Mouse (Mus musculus): ENCODE results near the gene Klk8.

The Klk8 gene

GRCm38 (mm10) chr7:43797333-43797769 is at the start of gene Klk8:
Gene Klk8, plus strand, starts transcription at chr7:43797577.
- DNase-seq (ENCODE audit: low spot score in 2 of 2), result peak in 1 of 2 experiments; percentile 4

GRCm38 (mm10) chr7:43747788-43748187 is 49.6 kb upstream of the Klk8 start:
- DNase-seq (ENCODE audit: low spot score in 2 of 2), result no peak

- DNase-seq (ENCODE audit: low spot score in 2 of 2), result no peak
These were observed 44.6 kb upstream of the Klk8 start for GRCm38 (mm10) chr7:43752806-43753205.

- no peak for DNase-seq (ENCODE audit: low spot score in 2 of 2)
These were observed 30.9 kb upstream of the Klk8 start for GRCm38 (mm10) chr7:43766484-43766883.

- DNase-seq (ENCODE audit: low spot score in 2 of 2), result no peak
These were observed 28.8 kb upstream of the Klk8 start, which contains the start of gene Klk12 for GRCm38 (mm10) chr7:43768597-43768996. Gene Klk12, plus strand, starts transcription at chr7:43768897.

- no peak for DNase-seq (ENCODE audit: low spot score in 2 of 2)
These were observed 27.7 kb upstream of the Klk8 start for GRCm38 (mm10) chr7:43769636-43770035.

- DNase-seq (ENCODE audit: low spot score in 2 of 2), result no peak
These were observed 26.7 kb upstream of the Klk8 start for GRCm38 (mm10) chr7:43770701-43771100.

- no peak for DNase-seq (ENCODE audit: low spot score in 2 of 2)
These were observed 25.5 kb upstream of the Klk8 start for GRCm38 (mm10) chr7:43771916-43772315.

GRCm38 (mm10) chr7:43772901-43773300 is 24.5 kb upstream of the Klk8 start:
- DNase-seq (ENCODE audit: low spot score in 2 of 2), result no peak

GRCm38 (mm10) chr7:43774364-43774763 is 23.0 kb upstream of the Klk8 start, which contains the start of gene Klk11:
Gene Klk11, plus strand, starts transcription at chr7:43774604.
- no peak for DNase-seq (ENCODE audit: low spot score in 2 of 2)

- no peak for DNase-seq (ENCODE audit: low spot score in 2 of 2)
These were observed 22.6 kb upstream of the Klk8 start for GRCm38 (mm10) chr7:43774802-43775201.

- peak in 1 of 2 experiments; percentile 0 for DNase-seq (ENCODE audit: low spot score in 2 of 2)
These were observed 21.9 kb upstream of the Klk8 start for GRCm38 (mm10) chr7:43775311-43776057.

- DNase-seq (ENCODE audit: low spot score in 2 of 2), result no peak
These were observed 20.9 kb upstream of the Klk8 start for GRCm38 (mm10) chr7:43776506-43776905.

- DNase-seq (ENCODE audit: low spot score in 2 of 2), result peak in 1 of 2 experiments; percentile 0
These were observed 20.0 kb upstream of the Klk8 start for GRCm38 (mm10) chr7:43777423-43777822.

- DNase-seq (ENCODE audit: low spot score in 2 of 2), result no peak
These were observed 19.0 kb upstream of the Klk8 start for GRCm38 (mm10) chr7:43778176-43778970.

GRCm38 (mm10) chr7:43780241-43780640 is 17.1 kb upstream of the Klk8 start:
- no peak for DNase-seq (ENCODE audit: low spot score in 2 of 2)

GRCm38 (mm10) chr7:43780746-43781145 is 16.6 kb upstream of the Klk8 start, which contains the start of gene Klk10:
Gene Klk10, plus strand, starts transcription at chr7:43781035.
- DNase-seq (ENCODE audit: low spot score in 2 of 2), result no peak

GRCm38 (mm10) chr7:43781541-43781940 is 15.8 kb upstream of the Klk8 start:
- no peak for DNase-seq (ENCODE audit: low spot score in 2 of 2)

GRCm38 (mm10) chr7:43782275-43783265 is 14.8 kb upstream of the Klk8 start:
- DNase-seq (ENCODE audit: low spot score in 2 of 2), result peak; percentile 29 to 56

GRCm38 (mm10) chr7:43785286-43785685 is 12.1 kb upstream of the Klk8 start:
- DNase-seq (ENCODE audit: low spot score in 2 of 2), result no peak

GRCm38 (mm10) chr7:43788096-43788495 is 9.3 kb upstream of the Klk8 start:
- DNase-seq (ENCODE audit: low spot score in 2 of 2), result no peak

Measured in spleen, postnatal 14 days (tissue).